Mouse (Mus musculus): ENCODE results near the gene Selenok. TPM values are rescaled to one million over a fixed set of nuclear protein-coding genes. Genes with fewer than 3 reads are reported as not detected.

Gene Selenok
- total and polyA plus RNA-seq, 3 experiments, result 49.8 to 71.1 TPM; not detected in 1

- Histone ChIP-seq H3K9me3 (replicated peaks; ENCODE audit: insufficient read depth, low read length) (no peaks in the 10 kb centered on the region), H3K27me3 (ENCODE audit: control insufficient read depth in 1 of 2, insufficient read depth in 2 of 2, low read length in 2 of 2) (no peaks in the 10 kb centered on the region; a peak in 1 of 4 replicates)
Observed at GRCm38 (mm10) chr14:30015008-30015407, 46.9 kb downstream of the Selenok start.

GRCm38 (mm10) chr14:30016666-30017065 is 48.6 kb downstream of the Selenok start:
- Histone ChIP-seq H3K79me2 (ENCODE audit: control insufficient read depth, insufficient read depth, low read length, poor library complexity) (no peaks in the 10 kb centered on the region), H3K9ac (ENCODE audit: control insufficient read depth, low read depth, low read length, poor library complexity, severe bottlenecking) (no peak overlapping the region), H3K4me1 (ENCODE audit: control insufficient read depth in 1 of 2, insufficient read depth in 2 of 2, low read length in 2 of 2) (no peaks in the 10 kb centered on the region), H3K27ac (ENCODE audit: control insufficient read depth, low read depth, low read length) (no peak overlapping the region), H3K36me3 (ENCODE audit: control insufficient read depth in 1 of 2, insufficient read depth in 2 of 2, low read length in 2 of 2) (no peaks in the 10 kb centered on the region), H3K4me3 (ENCODE audit: control insufficient read depth in 1 of 2, insufficient read depth in 1 of 2, low read depth in 2 of 2, low read length in 2 of 2) (no peak overlapping the region), H3K9me3 (replicated peaks; ENCODE audit: insufficient read depth, low read length) (no peaks in the 10 kb centered on the region), H3K27me3 (ENCODE audit: control insufficient read depth in 1 of 2, insufficient read depth in 2 of 2, low read length in 2 of 2) (no peaks in the 10 kb centered on the region; a peak in 1 of 4 replicates)
- no peak for DNase-seq (ENCODE audit: low read depth, low spot score)
- TF ChIP-seq MAZ (IDR thresholded peaks at IDR 0.05; ENCODE audit: low read depth, low read length) (no peak), UBTF (IDR thresholded peaks at IDR 0.05; ENCODE audit: borderline replicate concordance, insufficient read depth, low read depth, low read length) (no peak)

More at GRCm38 (mm10) chr14:30015008-30015407, 46.9 kb downstream of the Selenok start:
- Histone ChIP-seq H3K9ac (ENCODE audit: control insufficient read depth, low read depth, low read length, poor library complexity, severe bottlenecking) (no peak overlapping the region), H3K4me1 (ENCODE audit: control insufficient read depth in 1 of 2, insufficient read depth in 2 of 2, low read length in 2 of 2) (no peaks in the 10 kb centered on the region), H3K4me3 (ENCODE audit: control insufficient read depth in 1 of 2, insufficient read depth in 1 of 2, low read depth in 2 of 2, low read length in 2 of 2) (no peak overlapping the region), H3K27ac (ENCODE audit: control insufficient read depth, low read depth, low read length) (no peak overlapping the region), H3K36me3 (ENCODE audit: control insufficient read depth in 1 of 2, insufficient read depth in 2 of 2, low read length in 2 of 2) (no peaks in the 10 kb centered on the region), H3K79me2 (ENCODE audit: control insufficient read depth, insufficient read depth, low read length, poor library complexity) (no peaks in the 10 kb centered on the region)
- TF ChIP-seq USF2 (IDR thresholded peaks at IDR 0.05; ENCODE audit: borderline replicate concordance in 1 of 2, insufficient read depth in 1 of 2, low read depth in 1 of 2, low read length in 2 of 2) (no peak), CTCF (IDR thresholded peaks at IDR 0.05 in 2 of 3, conservative IDR thresholded peaks at IDR 0.05 in 1 of 3; ENCODE audit: control insufficient read depth in 1 of 3, insufficient read depth in 1 of 3, low read depth in 2 of 3, low read length in 3 of 3, poor library complexity in 1 of 3, severe bottlenecking in 1 of 3) (no peak), NRF1 (IDR thresholded peaks at IDR 0.05; ENCODE audit: insufficient read depth, low read depth, low read length, poor library complexity, severe bottlenecking) (no peak), ZKSCAN1 (IDR thresholded peaks at IDR 0.05; ENCODE audit: low read depth, low read length) (no peak), HCFC1 (IDR thresholded peaks at IDR 0.05; ENCODE audit: low read depth, low read length) (no peak)
- DNase-seq (ENCODE audit: low read depth, low spot score), result no peak

GRCm38 (mm10) chr14:30017794-30018462 is 49.8 kb downstream of the Selenok start:
- H3K79me2 ChIP-seq (ENCODE audit: control insufficient read depth, insufficient read depth, low read length, poor library complexity), result no peaks in the 10 kb centered on the region
- no peaks in the 10 kb centered on the region for H3K4me1 ChIP-seq (ENCODE audit: control insufficient read depth in 1 of 2, insufficient read depth in 2 of 2, low read length in 2 of 2)
- H3K9ac ChIP-seq (ENCODE audit: control insufficient read depth, low read depth, low read length, poor library complexity, severe bottlenecking), result no peak overlapping the region
- H3K27me3 ChIP-seq (ENCODE audit: control insufficient read depth in 1 of 2, insufficient read depth in 2 of 2, low read length in 2 of 2), result no peaks in the 10 kb centered on the region; a peak in 1 of 4 replicates
- H3K4me3 ChIP-seq (ENCODE audit: control insufficient read depth in 1 of 2, insufficient read depth in 1 of 2, low read depth in 2 of 2, low read length in 2 of 2), result no peak overlapping the region
- H3K36me3 ChIP-seq (ENCODE audit: control insufficient read depth in 1 of 2, insufficient read depth in 2 of 2, low read length in 2 of 2), result no peaks in the 10 kb centered on the region
- DNase-seq (ENCODE audit: low read depth, low spot score), result no peak
- H3K27ac ChIP-seq (ENCODE audit: control insufficient read depth, low read depth, low read length), result no peak overlapping the region
- TF ChIP-seq HCFC1 (IDR thresholded peaks at IDR 0.05; ENCODE audit: low read depth, low read length) (no peak), ZC3H11A (IDR thresholded peaks at IDR 0.05; ENCODE audit: low read depth, low read length) (no peak), CHD2 (IDR thresholded peaks at IDR 0.05; ENCODE audit: low read length) (no peak), ZKSCAN1 (IDR thresholded peaks at IDR 0.05; ENCODE audit: low read depth, low read length) (no peak), KAT2A (conservative IDR thresholded peaks at IDR 0.05; ENCODE audit: low read depth, low read length) (no peak), TCF12 (IDR thresholded peaks at IDR 0.05; ENCODE audit: low read depth, low read length) (no peak), ETS1 (IDR thresholded peaks at IDR 0.05; ENCODE audit: low read depth, low read length) (no peak), UBTF (IDR thresholded peaks at IDR 0.05; ENCODE audit: borderline replicate concordance, insufficient read depth, low read depth, low read length) (no peak), NELFE (IDR thresholded peaks at IDR 0.05; ENCODE audit: low read depth, low read length) (no peak), MYC (IDR thresholded peaks at IDR 0.05; ENCODE audit: low read depth, low read length) (no peak), TAL1 (IDR thresholded peaks at IDR 0.05; ENCODE audit: low read length) (no peak), CHD1 (IDR thresholded peaks at IDR 0.05; ENCODE audit: low read depth, low read length) (no peak), RCOR1 (IDR thresholded peaks at IDR 0.05; ENCODE audit: low read depth, low read length) (no peak), SMC3 (IDR thresholded peaks at IDR 0.05; ENCODE audit: low read depth, low read length) (no peak), ZMIZ1 (IDR thresholded peaks at IDR 0.05; ENCODE audit: low read depth, low read length) (no peak), E2F4 (IDR thresholded peaks at IDR 0.05; ENCODE audit: borderline replicate concordance, low read depth, low read length) (no peak)
- H3K9me3 ChIP-seq (replicated peaks; ENCODE audit: insufficient read depth, low read length), result no peaks in the 10 kb centered on the region

All from MEL (cell line).